Mouse (Mus musculus): Measurements from ENCODE around the gene Mast4. TPM values are rescaled to one million over a fixed set of nuclear protein-coding genes. Genes with fewer than 3 reads are reported as not detected.

Mast4 gene
- polyA plus RNA-seq, 1 experiment from 2014 or later = 10.5 TPM

DNA sequence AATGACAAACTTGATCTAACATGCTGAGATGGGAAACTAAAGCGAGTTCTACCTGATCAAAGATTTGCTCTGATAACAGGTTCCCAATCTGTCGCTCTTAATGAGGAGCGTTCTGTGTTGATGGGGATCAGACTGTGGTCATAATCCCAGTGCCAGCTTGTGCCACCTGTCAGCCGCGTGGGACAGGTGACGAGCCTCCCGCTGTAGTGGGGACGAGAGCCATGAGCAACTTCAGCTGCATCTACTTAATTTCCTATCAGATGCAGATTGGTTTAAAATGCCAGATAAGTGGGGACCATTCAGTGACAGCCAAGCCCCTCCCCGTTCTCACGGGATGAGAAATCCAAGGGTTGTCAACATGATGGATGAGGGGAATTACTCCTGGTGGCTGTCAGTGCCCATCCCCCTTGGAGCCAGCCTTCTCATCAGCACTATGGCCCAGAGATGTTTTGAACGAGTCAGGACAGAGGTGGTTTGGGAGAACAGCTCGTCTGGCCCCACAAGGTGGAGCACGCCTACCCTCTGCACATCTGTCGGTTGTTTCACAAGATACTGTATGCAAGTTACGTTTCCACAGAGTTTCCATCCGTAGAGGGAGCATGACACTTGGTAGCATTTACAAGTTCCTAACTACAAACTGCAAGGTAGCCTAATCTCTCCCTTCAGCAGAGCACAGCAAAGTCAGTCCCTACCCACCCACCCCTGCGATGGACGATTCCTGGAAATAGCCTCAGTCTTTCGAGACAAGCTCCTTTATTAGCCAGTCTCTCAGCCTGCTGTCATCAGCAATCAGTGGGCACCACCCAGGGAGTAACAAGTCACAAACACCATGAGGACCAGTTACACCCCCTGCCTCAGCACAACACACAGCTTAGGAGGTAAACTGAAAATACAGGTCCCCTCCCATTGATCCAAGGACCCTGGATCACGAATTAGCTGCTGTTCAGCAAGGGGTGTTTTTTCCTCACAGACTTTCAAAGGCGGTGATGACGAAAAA is 212.2 kb downstream of the Mast4 start:
- TF ChIP-seq CTCF (IDR thresholded peaks at IDR 0.05) = no peak
- DNase-seq (ENCODE audit: low read depth, low spot score) (no peak), ATAC-seq (no peak)
- ChIA-PET CTCF (interaction anchor here (1.0 to 2.0 kb wide), 3 partner anchors 213 to 524 kb away, joined by 3 to 6 read pairs (median 4); no protein-coding TSS in a partner anchor), POLR2A (interaction anchor here (0.7 kb wide), 1 partner anchor 334 kb away, joined by 4 read pairs; no protein-coding TSS in a partner anchor)
- in situ Hi-C loops (cut with MboI; ENCODE audit: low pct_unique_long_range_greater_than_20kb) = no loop called here
- no peaks in the 10 kb centered on the region for H3K27me3 ChIP-seq

DNA sequence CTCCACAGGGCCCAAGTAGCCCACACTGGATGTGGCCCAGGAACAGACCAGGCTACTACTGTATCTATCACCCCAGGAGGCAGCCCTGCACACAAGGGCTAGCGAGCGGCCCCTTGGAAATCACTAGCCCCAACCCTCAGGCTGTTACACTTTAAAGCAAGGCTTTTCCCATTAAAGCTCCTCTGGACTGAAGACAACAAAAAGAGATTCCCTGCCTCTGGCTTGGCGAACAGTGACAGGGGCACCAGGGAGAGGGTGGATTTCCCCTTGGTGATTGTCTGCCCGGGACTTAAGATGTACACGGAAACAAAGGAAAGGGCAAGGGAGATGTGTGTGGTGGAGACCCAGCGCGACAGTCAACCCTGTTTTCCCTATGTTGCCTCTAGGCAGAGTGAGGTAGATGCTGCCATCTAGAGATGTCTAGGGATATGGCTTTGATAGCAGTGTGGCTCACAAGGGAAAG is 213.6 kb downstream of the Mast4 start:
- ChIA-PET CTCF (interaction anchor here (0.8 to 2.0 kb wide), 4 partner anchors 11 to 525 kb away, joined by 3 to 6 read pairs (median 4); no protein-coding TSS in a partner anchor), POLR2A (no interaction called here)
- H3K27me3 ChIP-seq = no peaks in the 10 kb centered on the region
- DNase-seq (ENCODE audit: low read depth, low spot score) (no peak), ATAC-seq (peak; percentile 47)
- in situ Hi-C loops (cut with MboI; ENCODE audit: low pct_unique_long_range_greater_than_20kb) = no loop called here
- TF ChIP-seq CTCF (IDR thresholded peaks at IDR 0.05) = peak; percentile 68

DNA sequence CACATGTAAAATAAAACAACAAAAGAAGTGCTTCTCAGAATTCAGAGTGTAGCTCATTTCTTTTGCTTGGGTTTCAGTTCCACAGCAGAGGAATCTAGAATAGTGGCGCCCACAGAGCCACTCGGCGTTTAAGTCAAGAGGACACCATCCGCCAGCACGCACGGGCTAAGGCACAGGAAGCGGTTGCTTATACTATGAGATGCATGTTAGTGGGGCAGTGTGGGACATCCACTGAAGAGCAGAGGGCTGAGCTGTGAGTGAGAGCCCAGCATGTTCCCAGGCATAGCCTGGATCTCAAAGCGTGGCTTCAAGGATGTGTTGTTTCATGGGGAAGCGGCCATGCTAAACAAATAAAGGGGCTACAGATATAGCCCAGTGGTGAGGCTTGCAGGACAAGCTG is 214.6 kb downstream of the Mast4 start:
- POLR2A ChIA-PET = interaction anchor here (0.6 to 0.7 kb wide), 2 partner anchors 21 to 62 kb away, joined by 3 read pairs; no protein-coding TSS in a partner anchor
- DNase-seq (ENCODE audit: low read depth, low spot score) (no peak), ATAC-seq (no peak)
- no peaks in the 10 kb centered on the region for H3K27me3 ChIP-seq
- in situ Hi-C loops (cut with MboI; ENCODE audit: low pct_unique_long_range_greater_than_20kb) = loop anchor here (10.0 kb wide), 1 partner anchor 215 kb away; no protein-coding TSS in a partner anchor
- CTCF ChIA-PET = interaction anchor here (1.1 kb wide), 1 partner anchor 30 kb away, joined by 3 read pairs; no protein-coding TSS in a partner anchor
- TF ChIP-seq CTCF (IDR thresholded peaks at IDR 0.05) = no peak

DNA sequence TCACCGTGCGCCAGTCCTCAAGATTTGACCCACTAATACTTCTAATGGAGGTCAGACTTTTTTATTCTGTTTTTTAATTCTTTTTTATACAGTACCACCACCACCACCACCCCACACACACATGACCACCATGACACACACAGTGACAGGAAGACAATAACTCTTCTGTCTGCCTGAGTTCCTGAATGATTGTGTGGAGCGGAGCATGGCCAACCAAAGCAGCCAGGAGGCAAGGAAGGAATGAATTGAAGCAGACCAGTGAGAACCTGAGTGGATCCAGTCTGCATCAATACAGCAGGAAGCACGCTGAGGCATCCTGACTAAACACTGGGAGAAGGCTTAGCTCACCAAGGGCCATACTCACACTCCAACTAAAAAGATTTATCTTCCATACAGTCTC is 219.2 kb downstream of the Mast4 start:
- ChIA-PET POLR2A (interaction anchor here (0.6 kb wide), 1 partner anchor 384 kb away, joined by 3 read pairs; no protein-coding TSS in a partner anchor), CTCF (interaction anchor here (1.3 kb wide), 1 partner anchor 21 kb away, joined by 3 read pairs; no protein-coding TSS in a partner anchor)
- no peak for TF ChIP-seq CTCF (IDR thresholded peaks at IDR 0.05)
- no peaks in the 10 kb centered on the region for H3K27me3 ChIP-seq
- ATAC-seq (no peak), DNase-seq (ENCODE audit: low read depth, low spot score) (peak; percentile 31)
- in situ Hi-C loops (cut with MboI; ENCODE audit: low pct_unique_long_range_greater_than_20kb) = loop anchor here (10.0 kb wide), 1 partner anchor 210 kb away; no protein-coding TSS in a partner anchor

DNA sequence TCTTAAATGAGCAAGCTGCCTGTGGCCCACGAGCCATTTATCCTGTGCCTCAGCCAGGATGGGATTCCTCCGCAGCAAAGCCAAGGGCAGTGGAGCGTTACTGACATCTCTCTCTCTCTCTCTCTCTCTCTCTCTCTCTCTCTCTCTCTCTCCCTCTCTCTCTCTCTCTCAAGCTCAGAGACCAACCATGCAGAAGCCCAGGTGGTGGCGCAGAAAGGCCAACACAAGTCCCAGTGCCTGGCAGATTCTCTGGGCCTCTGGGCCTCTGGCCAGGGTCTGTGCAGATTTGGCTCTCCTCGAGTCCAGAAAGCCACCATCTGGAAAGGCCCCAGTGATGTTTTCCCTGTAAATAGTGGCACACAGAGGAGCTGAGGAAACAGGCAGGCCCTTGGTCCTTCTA is 220.0 kb downstream of the Mast4 start:
- in situ Hi-C loops (cut with MboI; ENCODE audit: low pct_unique_long_range_greater_than_20kb) = loop anchor here (5.0 to 10.0 kb wide), 2 partner anchors 209 to 432 kb away; no protein-coding TSS in a partner anchor
- peak; percentile 17 for ATAC-seq
- no peak for DNase-seq (ENCODE audit: low read depth, low spot score)
- no peaks in the 10 kb centered on the region for H3K27me3 ChIP-seq
- CTCF ChIA-PET = interaction anchor here (1.3 kb wide), 1 partner anchor 22 kb away, joined by 3 read pairs; no protein-coding TSS in a partner anchor
- TF ChIP-seq CTCF (IDR thresholded peaks at IDR 0.05) = peak; percentile 28
- POLR2A ChIA-PET = interaction anchor here (0.6 kb wide), 1 partner anchor 383 kb away, joined by 3 read pairs; no protein-coding TSS in a partner anchor

DNA sequence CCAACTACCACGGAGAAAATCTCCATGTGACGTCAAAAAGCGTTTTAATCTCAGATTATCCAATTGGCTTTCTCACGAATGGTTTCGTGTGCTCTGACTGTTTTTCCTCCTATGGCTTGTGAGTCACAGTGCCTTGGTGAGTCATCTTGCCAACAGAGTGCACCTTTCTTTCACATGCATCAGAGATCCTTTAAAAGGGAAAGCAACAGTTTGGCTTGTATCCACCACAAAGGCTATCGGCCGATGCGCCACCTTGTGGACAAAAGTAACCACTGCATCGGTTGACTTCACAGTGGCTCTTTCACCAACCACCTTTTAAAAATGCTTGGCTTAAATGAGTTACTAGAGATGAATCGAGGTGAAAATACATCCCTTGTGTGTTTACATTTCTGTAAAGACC is 224.4 kb downstream of the Mast4 start:
- ATAC-seq (no peak), DNase-seq (ENCODE audit: low read depth, low spot score) (no peak)
- POLR2A ChIA-PET = interaction anchor here (0.7 kb wide), 1 partner anchor 200 kb away, joined by 4 read pairs; no protein-coding TSS in a partner anchor
- TF ChIP-seq CTCF (IDR thresholded peaks at IDR 0.05) = peak; percentile 85
- H3K27me3 ChIP-seq = no peaks in the 10 kb centered on the region
- CTCF ChIA-PET = interaction anchor here (1.3 kb wide), 1 partner anchor 11 kb away, joined by 5 read pairs; no protein-coding TSS in a partner anchor
- in situ Hi-C loops (cut with MboI; ENCODE audit: low pct_unique_long_range_greater_than_20kb) = loop anchor here (5.0 to 10.0 kb wide), 2 partner anchors 205 to 428 kb away; no protein-coding TSS in a partner anchor

DNA sequence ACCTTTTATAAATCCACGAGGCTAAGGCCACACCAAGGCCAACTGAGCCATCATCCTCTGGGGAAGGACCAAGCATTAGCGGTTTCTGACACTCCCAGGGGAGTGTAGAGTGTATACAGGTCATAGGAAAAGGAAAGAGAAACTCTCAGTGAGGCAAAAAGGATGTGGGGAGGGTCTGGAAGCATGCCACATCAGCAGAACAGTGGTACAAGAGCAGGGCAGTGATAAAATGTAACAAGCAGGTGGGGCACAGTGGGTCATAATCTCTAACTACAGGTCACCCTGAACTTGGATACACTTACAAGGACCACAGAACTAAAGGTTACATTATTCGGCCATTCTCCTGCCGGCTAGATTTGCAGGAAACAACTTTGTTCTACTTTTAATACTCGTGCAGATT is 226.9 kb downstream of the Mast4 start:
- CTCF ChIA-PET = no interaction called here
- TF ChIP-seq CTCF (IDR thresholded peaks at IDR 0.05) = no peak
- no peaks in the 10 kb centered on the region for H3K27me3 ChIP-seq
- DNase-seq (ENCODE audit: low read depth, low spot score) (no peak), ATAC-seq (no peak)
- in situ Hi-C loops (cut with MboI; ENCODE audit: low pct_unique_long_range_greater_than_20kb) = no loop called here
- POLR2A ChIA-PET = no interaction called here

DNA sequence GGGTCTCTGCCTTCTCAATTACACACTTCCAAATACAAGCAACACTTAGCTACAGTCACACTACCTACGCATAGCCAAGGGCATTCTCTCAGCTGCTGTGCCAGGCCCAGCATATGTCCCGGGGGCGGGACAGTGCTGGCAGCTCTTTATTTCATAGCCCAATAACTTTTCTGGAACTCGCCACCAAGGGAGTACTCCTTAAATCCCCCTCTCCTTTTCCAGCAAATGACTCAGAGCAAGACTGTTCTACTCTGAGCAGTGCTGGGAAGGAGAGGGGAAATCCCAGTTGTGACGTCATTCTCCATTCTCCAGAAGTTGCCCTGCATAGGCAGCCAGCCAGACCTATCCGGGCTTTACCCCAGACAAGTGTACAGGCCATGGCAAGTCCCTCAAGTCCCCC is 231.7 kb downstream of the Mast4 start:
- peak; percentile 80 for DNase-seq (ENCODE audit: low read depth, low spot score)
- CTCF ChIA-PET = no interaction called here
- no peaks in the 10 kb centered on the region for H3K27me3 ChIP-seq
- in situ Hi-C loops (cut with MboI; ENCODE audit: low pct_unique_long_range_greater_than_20kb) = no loop called here
- no peak for TF ChIP-seq CTCF (IDR thresholded peaks at IDR 0.05)
- POLR2A ChIA-PET = no interaction called here
- peak; percentile 92 for ATAC-seq

DNA sequence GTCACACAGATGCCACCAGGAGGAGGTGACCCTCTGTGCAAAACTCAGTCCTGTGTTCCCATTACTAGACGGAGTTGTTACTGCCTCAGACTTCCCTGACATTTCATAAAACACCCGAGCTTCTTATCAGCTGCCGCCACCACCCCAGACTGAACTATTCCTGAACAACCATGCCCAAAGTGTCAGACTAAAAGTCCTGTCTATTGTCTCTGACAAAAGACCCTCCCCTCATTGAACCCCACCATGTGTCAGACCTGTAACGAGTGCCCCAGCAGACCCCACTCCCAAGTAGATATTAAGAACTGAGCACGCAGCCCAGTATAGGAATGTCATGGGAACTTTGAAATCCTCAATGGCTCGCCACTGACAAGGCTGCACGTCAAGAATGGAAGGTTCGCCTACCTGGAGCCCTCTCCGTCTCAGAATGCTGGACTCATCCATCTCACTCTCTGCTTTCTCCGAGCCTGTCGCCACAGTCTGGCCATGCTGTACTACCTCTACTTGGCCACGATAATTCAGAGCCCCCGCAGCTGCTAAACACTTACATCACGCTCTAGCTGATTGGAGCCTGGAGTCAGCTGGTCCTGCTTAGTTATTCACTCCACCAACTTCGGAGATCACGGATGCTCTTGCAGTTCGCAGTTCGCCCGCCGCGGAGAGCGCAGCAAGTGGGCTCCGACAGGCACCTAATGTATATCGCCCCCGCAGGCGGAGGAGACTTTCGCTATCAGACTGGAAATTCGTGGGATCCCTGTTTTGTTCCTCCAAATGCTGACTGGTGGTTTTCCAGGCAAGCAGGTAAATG is 237.7 kb downstream of the Mast4 start:
- no peak for ATAC-seq
- TF ChIP-seq CTCF (IDR thresholded peaks at IDR 0.05) = no peak
- ChIA-PET CTCF (no interaction called here), POLR2A (no interaction called here)
- in situ Hi-C loops (cut with MboI; ENCODE audit: low pct_unique_long_range_greater_than_20kb) = no loop called here
- DNase-seq (ENCODE audit: low read depth, low spot score) = no peak
- H3K27me3 ChIP-seq = no peaks in the 10 kb centered on the region

DNA sequence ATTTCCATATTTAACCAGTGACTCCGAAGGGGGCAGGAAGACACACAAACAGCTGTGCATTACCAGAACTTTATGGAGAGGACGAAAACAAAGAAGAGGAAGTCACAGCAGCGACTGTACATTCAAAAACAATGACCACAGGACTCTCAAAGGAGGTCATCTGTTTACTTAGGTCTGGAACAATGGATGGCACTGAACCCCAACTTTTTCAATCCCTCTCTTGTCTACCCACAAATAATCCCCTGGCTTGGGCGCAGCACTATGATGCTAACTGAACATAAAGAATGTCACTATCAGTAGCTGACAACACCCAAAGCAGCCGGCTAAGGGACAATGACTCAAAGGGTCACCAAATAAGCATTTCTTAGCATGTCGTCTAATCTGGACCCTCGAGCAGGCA is 238.8 kb downstream of the Mast4 start:
- CTCF ChIA-PET = no interaction called here
- in situ Hi-C loops (cut with MboI; ENCODE audit: low pct_unique_long_range_greater_than_20kb) = no loop called here
- ATAC-seq = no peak

More for the DNA sequence above, 238.8 kb downstream of the Mast4 start:
- no peak for TF ChIP-seq CTCF (IDR thresholded peaks at IDR 0.05)
- POLR2A ChIA-PET = no interaction called here
- no peaks in the 10 kb centered on the region for H3K27me3 ChIP-seq
- DNase-seq (ENCODE audit: low read depth, low spot score) = no peak
